Mouse (Mus musculus) bone marrow macrophage, adult 2 months (primary cell): ENCODE results near the gene Pgbd5.

Source experiments
- CTCF ChIP-seq: IDR thresholded peaks from 2 replicates; pipeline ENCODE4 v1.5.1; 2012; ENCODE audit warnings: low read depth, mild to moderate bottlenecking, low read length, moderate library complexity
- POLR2A ChIP-seq: IDR thresholded peaks from 2 replicates; pipeline ENCODE4 v1.6.1; 2012; ENCODE audit warnings: mild to moderate bottlenecking, low read depth, low read length, borderline replicate concordance

DNA sequence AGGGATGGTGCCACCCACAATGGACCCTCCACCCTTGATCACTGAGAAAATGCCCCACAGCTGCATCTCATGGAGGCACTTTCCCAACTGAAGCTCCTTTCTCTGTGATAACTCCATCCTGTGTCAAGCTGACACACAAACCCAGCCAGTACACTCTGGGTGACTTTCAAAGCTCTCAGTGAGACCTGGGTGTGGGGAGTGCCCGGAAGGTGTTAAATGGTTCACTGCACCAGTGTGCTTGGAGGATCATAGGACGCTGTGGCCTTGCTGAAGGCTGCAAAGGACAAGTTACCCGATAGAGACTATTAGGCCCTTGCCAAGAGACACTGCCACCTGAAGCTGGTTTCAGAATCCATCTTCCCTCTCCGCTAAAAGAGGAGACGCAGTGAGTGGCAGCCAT, 36.2 kb upstream of the Pgbd5 start:
- TF ChIP-seq CTCF (no peak), POLR2A (no peak)
